13 mouse cellular contexts compared by ENCODE assay signal in the genomic region with DNA sequence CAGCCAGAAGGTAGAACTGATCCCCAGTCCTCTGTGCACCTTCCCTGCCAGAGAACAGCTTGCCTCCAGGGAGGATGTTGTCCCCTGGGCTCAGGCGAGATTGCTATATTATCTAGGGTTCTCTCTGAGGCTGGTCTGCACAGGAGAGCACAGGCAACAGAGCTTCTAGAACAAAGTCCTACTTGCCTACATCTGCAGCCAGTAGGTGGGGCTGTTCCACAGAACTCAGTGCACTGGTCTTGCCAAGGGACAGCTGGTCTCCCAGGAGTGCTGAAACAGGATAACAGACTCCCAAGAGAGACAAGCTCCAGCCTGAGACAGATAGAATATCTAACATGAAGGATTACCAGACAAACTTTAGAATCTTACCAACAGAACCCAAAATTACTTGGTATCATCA.
DNase-seq lines count a peak whose midpoint lies in the region; ATAC-seq and TF ChIP-seq lines count a peak whose summit lies in the region.
"Had no signal": no experiment of that assay in that cellular context is flagged by ENCODE, and none has a peak within 500 bp of the region (broad histone marks: within the 10 kb centered on the region; RNA-seq: fewer than 3 reads in every experiment).

No protein-coding gene starts in this region.

- no peak for TF ChIP-seq POLR2A in ES-Bruce4 (IDR thresholded peaks at IDR 0.05; ENCODE audit: insufficient read depth, low read length)

- no peaks in the 10 kb centered on the region for H3K4me1 ChIP-seq in ES-Bruce4 (ENCODE audit: control insufficient read depth, insufficient read depth, low read length)
- H3K4me1 ChIP-seq: limb, embryonic 12.5 days had no signal

- H3K9ac ChIP-seq in ES-Bruce4 (ENCODE audit: low read depth, poor library complexity, severe bottlenecking): no peak overlapping the region
- H3K9ac ChIP-seq: forebrain, postnatal 0 days; limb, embryonic 12.5 days had no signal

- no peak overlapping the region for H3K4me3 ChIP-seq in layer of hippocampus, adult 2 months
- no peak overlapping the region for H3K4me3 ChIP-seq in ES-Bruce4 (ENCODE audit: low read depth, low read length)
- H3K4me3 ChIP-seq: heart, adult 2 months; limb, embryonic 12.5 days had no signal

- H3K27ac ChIP-seq in layer of hippocampus, adult 2 months: no peak overlapping the region
- H3K27ac ChIP-seq in ES-Bruce4 (ENCODE audit: insufficient read depth, low read length): no peak overlapping the region
- H3K27ac ChIP-seq: heart, adult 2 months; limb, embryonic 12.5 days had no signal

- ATAC-seq in inflammation-experienced regulatory T-cells, adult 6 months: no peak
- ATAC-seq: forebrain, postnatal 0 days; hindbrain, embryonic 16.5 days had no signal

- H3K9me3 ChIP-seq in ES-Bruce4 (replicated peaks; ENCODE audit: control insufficient read depth, insufficient read depth, low read length, poor library complexity, severe bottlenecking): peaks cover 3% of the 10 kb centered on the region; the same call in 1 of the 2 replicates
- H3K9me3 ChIP-seq: limb, embryonic 12.5 days had no signal

- H3K27me3 ChIP-seq in ES-Bruce4 (ENCODE audit: control insufficient read depth, insufficient read depth, low read length, poor library complexity, severe bottlenecking): no peaks in the 10 kb centered on the region
- H3K27me3 ChIP-seq: limb, embryonic 12.5 days had no signal

- H3K36me3 ChIP-seq in ES-Bruce4 (ENCODE audit: control insufficient read depth, insufficient read depth, low read length, poor library complexity, severe bottlenecking): no peaks in the 10 kb centered on the region
- H3K36me3 ChIP-seq: limb, embryonic 12.5 days had no signal

- TF ChIP-seq CTCF in layer of hippocampus, adult 2 months (conservative IDR thresholded peaks at IDR 0.05): peak; percentile 34; the same call in 1 of the 2 replicates
- peak; percentile 7 for TF ChIP-seq CTCF in ES-Bruce4 (IDR thresholded peaks at IDR 0.05; ENCODE audit: low read depth, low read length)

- peak; percentile 1 to 4 for DNase-seq in cerebellum, postnatal 14 days
- no peak for DNase-seq in cerebellum, adult 11 months
- DNase-seq in layer of hippocampus, adult 2 months (ENCODE audit: low spot score in 2 of 2): no peak
- DNase-seq in layer of hippocampus, postnatal 36 days: no peak
- DNase-seq in embryo, embryonic 11 days: peak; percentile 13
- DNase-seq in layer of hippocampus, adult 9-11 months: no peak
- DNase-seq: forebrain, postnatal 0 days; heart, adult 2 months; lung, postnatal 10 days had no signal

- TF ChIP-seq EP300 in ES-Bruce4 (IDR thresholded peaks at IDR 0.05; ENCODE audit: insufficient read depth, low read depth, low read length): no peak

Comparison
In these comparisons a context has a peak if more than half of its experiments do, and no peak if none do; other contexts are left out.
1. DNase-seq: peak in cerebellum, postnatal 14 days (2 of 2) and embryo, embryonic 11 days (single experiment); none in cerebellum, adult 11 months (single experiment), layer of hippocampus, adult 2 months (0 of 2), layer of hippocampus, postnatal 36 days (0 of 2) and layer of hippocampus, adult 9-11 months (single experiment).